Comparison of ENCODE assay signal across 12 mouse cellular contexts in the genomic region with DNA sequence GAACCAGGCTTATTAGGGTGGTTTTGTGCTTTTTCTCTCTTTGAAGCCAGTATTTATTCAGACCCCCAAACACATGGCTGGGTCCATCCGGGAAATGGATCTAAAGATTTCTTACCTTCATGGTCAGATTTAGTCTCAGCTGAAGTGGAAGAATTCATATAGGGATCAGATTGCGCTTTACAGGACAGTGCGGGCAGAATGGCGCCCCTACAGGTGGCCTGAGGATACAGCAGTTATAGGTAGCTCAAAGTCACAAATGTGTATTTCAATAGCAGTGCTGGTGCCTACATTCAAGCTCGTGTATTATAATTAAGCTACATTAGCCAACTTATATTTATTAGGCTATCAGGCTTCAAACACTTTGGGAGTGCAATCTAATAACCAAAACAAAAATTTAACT. TPM values are rescaled to one million over a fixed set of nuclear protein-coding genes. Genes with fewer than 3 reads are reported as not detected.
A peak's percentile ranks its signal among the peaks of the same experiment; 100 is the strongest.
DNase-seq lines count a peak whose midpoint lies in the region; ATAC-seq and TF ChIP-seq lines count a peak whose summit lies in the region.
"Had no signal": no experiment of that assay in that cellular context is flagged by ENCODE, and none has a peak within 500 bp of the region (broad histone marks: within the 10 kb centered on the region; RNA-seq: fewer than 3 reads in every experiment).

No protein-coding gene starts in this region.

- no peak for ATAC-seq in forebrain, postnatal 0 days
- no peak for ATAC-seq in forebrain, embryonic 14.5 days
- no peak for ATAC-seq in liver, embryonic 12.5 days
- 0 out of 2 replicates have a peak, but pooled peaks have one; percentile 39 for ATAC-seq in common myeloid progenitor, adult 5-6 weeks (replicated peaks; ENCODE audit: low read depth, poor library complexity, severe bottlenecking)
- ATAC-seq in erythroblast, adult 5-6 weeks (replicated peaks; ENCODE audit: low FRiP score, poor library complexity, severe bottlenecking) = no peak

- H3K27ac ChIP-seq in forebrain, postnatal 0 days (ENCODE audit: low read depth, low read length) = no peak overlapping the region
- no peak overlapping the region for H3K27ac ChIP-seq in forebrain, embryonic 14.5 days (ENCODE audit: low read depth, low read length)
- H3K27ac ChIP-seq in liver, adult 2 months (replicated peaks; ENCODE audit: insufficient read depth, low read depth, low read length) = no peak overlapping the region
- H3K27ac ChIP-seq in liver, embryonic 12.5 days = no peak overlapping the region
- H3K27ac ChIP-seq: macrophage; stomach, embryonic 15.5 days had no signal

- H3K27me3 ChIP-seq in forebrain, postnatal 0 days (ENCODE audit: insufficient read depth, low read length) = no peaks in the 10 kb centered on the region
- no peaks in the 10 kb centered on the region for H3K27me3 ChIP-seq in forebrain, embryonic 14.5 days (replicated peaks; ENCODE audit: control insufficient read depth, insufficient read depth, low read length)
- H3K27me3 ChIP-seq in liver, adult 2 months (ENCODE audit: control insufficient read depth, insufficient read depth, low read length) = no peaks in the 10 kb centered on the region
- H3K27me3 ChIP-seq in liver, embryonic 12.5 days (replicated peaks) = no peaks in the 10 kb centered on the region
- no peaks in the 10 kb centered on the region for H3K27me3 ChIP-seq in E14TG2a.4 (ENCODE audit: insufficient read depth, low read length)
- H3K27me3 ChIP-seq: heart, embryonic 15.5 days; stomach, embryonic 15.5 days had no signal

- H3K9ac ChIP-seq in forebrain, postnatal 0 days = no peak overlapping the region
- no peak overlapping the region for H3K9ac ChIP-seq in forebrain, embryonic 14.5 days (ENCODE audit: low read length)
- H3K9ac ChIP-seq in liver, adult 2 months (ENCODE audit: low read depth, low read length) = no peak overlapping the region
- H3K9ac ChIP-seq in liver, embryonic 12.5 days = no peak overlapping the region
- H3K9ac ChIP-seq: heart, embryonic 15.5 days; stomach, embryonic 15.5 days had no signal

- no peak overlapping the region for H3K4me3 ChIP-seq in forebrain, postnatal 0 days (ENCODE audit: low read depth, low read length)
- no peak overlapping the region for H3K4me3 ChIP-seq in forebrain, embryonic 14.5 days (ENCODE audit: low read depth, low read length)
- H3K4me3 ChIP-seq in liver, adult 2 months (ENCODE audit: insufficient read depth, low read depth, low read length) = no peak overlapping the region
- H3K4me3 ChIP-seq in liver, embryonic 12.5 days = no peak overlapping the region
- no peak overlapping the region for H3K4me3 ChIP-seq in E14TG2a.4 (replicated peaks; ENCODE audit: low read length)
- H3K4me3 ChIP-seq: heart, embryonic 15.5 days; stomach, embryonic 15.5 days had no signal

- 0 out of 2 replicates have a peak, but pooled peaks have one; percentile 36 for TF ChIP-seq CTCF in forebrain, postnatal 0 days (IDR thresholded peaks at IDR 0.05; ENCODE audit: low read depth)
- TF ChIP-seq CTCF in liver, adult 2 months (IDR thresholded peaks at IDR 0.05; ENCODE audit: low read depth, low read length) = peak; percentile 28; the same call in 1 of the 2 replicates
- peak; percentile 93 for TF ChIP-seq CTCF in E14TG2a.4 (conservative IDR thresholded peaks at IDR 0.05; ENCODE audit: low read length)

- no peak for DNase-seq in forebrain, postnatal 0 days
- no peak for DNase-seq in forebrain, embryonic 14.5 days (ENCODE audit: low spot score)
- DNase-seq in liver, adult 2 months (ENCODE audit: extremely low read depth, low read depth, low spot score) = no peak
- no peak for DNase-seq in layer of hippocampus, adult 9-10 months (ENCODE audit: low spot score)
- DNase-seq: right cerebral cortex, postnatal 14 days had no signal

- H3K9me3 ChIP-seq in forebrain, postnatal 0 days (ENCODE audit: low read length) = no peaks in the 10 kb centered on the region
- H3K9me3 ChIP-seq in forebrain, embryonic 14.5 days (replicated peaks; ENCODE audit: control insufficient read depth, low read length) = no peaks in the 10 kb centered on the region
- H3K9me3 ChIP-seq in liver, embryonic 12.5 days (replicated peaks) = no peaks in the 10 kb centered on the region
- peaks cover 12% of the 10 kb centered on the region for H3K9me3 ChIP-seq in E14TG2a.4 (ENCODE audit: low read length)
- H3K9me3 ChIP-seq: heart, embryonic 15.5 days; stomach, embryonic 15.5 days had no signal

- no peak overlapping the region for H3K4me2 ChIP-seq in forebrain, postnatal 0 days (ENCODE audit: low read depth)
- no peak overlapping the region for H3K4me2 ChIP-seq in forebrain, embryonic 14.5 days (ENCODE audit: low read length)
- no peak overlapping the region for H3K4me2 ChIP-seq in liver, embryonic 12.5 days
- H3K4me2 ChIP-seq: heart, embryonic 15.5 days; stomach, embryonic 15.5 days had no signal

- no peaks in the 10 kb centered on the region for H3K79me2 ChIP-seq in liver, adult 2 months (ENCODE audit: control insufficient read depth, insufficient read depth, low read length)

- 77% methylated on average over 5 of the region's 5 CpGs for WGBS in forebrain, postnatal 0 days
- 75% methylated on average over 5 of the region's 5 CpGs for WGBS in forebrain, embryonic 14.5 days
- 84% methylated on average over 5 of the region's 5 CpGs for WGBS in liver, adult 2 months
- WGBS in liver, embryonic 12.5 days (ENCODE audit: insufficient replicate concordance) = 59% methylated on average over 5 of the region's 5 CpGs

- no peaks in the 10 kb centered on the region for H3K4me1 ChIP-seq in forebrain, postnatal 0 days (ENCODE audit: insufficient read depth)
- H3K4me1 ChIP-seq in forebrain, embryonic 14.5 days (ENCODE audit: control insufficient read depth, insufficient read depth, low read length) = 0 out of 2 replicates have a peak, but pooled peaks cover 3% of the 10 kb centered on the region
- H3K4me1 ChIP-seq in liver, adult 2 months (ENCODE audit: control insufficient read depth, insufficient read depth, low read length) = no peaks in the 10 kb centered on the region
- H3K4me1 ChIP-seq in liver, embryonic 12.5 days = no peaks in the 10 kb centered on the region
- H3K4me1 ChIP-seq in E14TG2a.4 (replicated peaks; ENCODE audit: low read depth, low read length) = no peaks in the 10 kb centered on the region
- H3K4me1 ChIP-seq: stomach, embryonic 15.5 days had no signal

- TF ChIP-seq POLR2A in liver, adult 2 months (IDR thresholded peaks at IDR 0.05; ENCODE audit: extremely low read depth, insufficient read depth, low read length) = no peak

- no peaks in the 10 kb centered on the region for H3K36me3 ChIP-seq in forebrain, postnatal 0 days (ENCODE audit: insufficient read depth)
- H3K36me3 ChIP-seq in forebrain, embryonic 14.5 days (ENCODE audit: control insufficient read depth, insufficient read depth, low read length) = no peaks in the 10 kb centered on the region
- H3K36me3 ChIP-seq in liver, adult 2 months (ENCODE audit: control insufficient read depth, insufficient read depth, low read length) = no peaks in the 10 kb centered on the region
- no peaks in the 10 kb centered on the region for H3K36me3 ChIP-seq in liver, embryonic 12.5 days
- no peaks in the 10 kb centered on the region for H3K36me3 ChIP-seq in E14TG2a.4 (ENCODE audit: insufficient read depth, low read length)
- H3K36me3 ChIP-seq: heart, embryonic 15.5 days; stomach, embryonic 15.5 days had no signal

RNA-seq across cellular contexts. Expression of a gene that starts 49.0 kb away (rescaled TPM):
- total RNA-seq in forebrain, postnatal 0 days (2014; rRNA removed) = 3.1 and 3.8 TPM in 2 replicates
- 3.4 and 3.5 TPM in 2 replicates for polyA plus RNA-seq in forebrain, postnatal 0 days (2015; fragmentation: Nextera tagmentation; extraction: Ambion mirVana)
- polyA plus RNA-seq in forebrain, embryonic 14.5 days (2014; fragmentation: Nextera tagmentation; extraction: Ambion mirVana) = 4.1 and 4.4 TPM in 2 replicates
- total RNA-seq in liver, adult 2 months (2014; rRNA removed) = 1.8 and 4.2 TPM in 2 replicates
- 1.9 and 2.0 TPM in 2 replicates for polyA plus RNA-seq in liver, adult 2 months (2012; rRNA removed)
- 3.9 and 4.1 TPM in 2 replicates for polyA plus RNA-seq in liver, embryonic 12.5 days (2016; fragmentation: Nextera tagmentation; extraction: Ambion mirVana)
- total RNA-seq in common myeloid progenitor, adult 5-6 weeks (2017) = 0.23 TPM in 1 of 2 replicates, not detected in the other
- total RNA-seq in erythroblast, adult 5-6 weeks (2015; ENCODE audit: low replicate concordance) = 0.77 and 1.5 TPM in 2 replicates
- 0.17 and 0.42 TPM in 2 replicates for total RNA-seq in erythroblast, adult 5-6 weeks (2017; ENCODE audit: low replicate concordance)
- polyA plus RNA-seq: macrophage had no signal

Comparison
In these comparisons a context has a peak if more than half of its experiments do, and no peak if none do; other contexts are left out.
1. CTCF ChIP-seq: peak in every context shown above with its lines; median percentile 93 in E14TG2a.4; 36 in forebrain, postnatal 0 days; 28 in liver, adult 2 months.